Mouse (Mus musculus) adrenal gland (tissue): ENCODE results near the gene Chn1.

Source experiments
- intact Hi-C: fragments of 180-260 bp; cut with DNase I; formaldehyde crosslinking; loops from one replicate; pipeline ENCODE4 v1.15.1; 2025

Chn1 gene

GRCm38 (mm10) chr2:73747297-73747696, 27.8 kb downstream of the Chn1 start:
- intact Hi-C loops = loop anchor here (5.0 kb wide), 1 partner anchor 165 kb away; the partner anchor contains the start of gene Chrna1

DNA sequence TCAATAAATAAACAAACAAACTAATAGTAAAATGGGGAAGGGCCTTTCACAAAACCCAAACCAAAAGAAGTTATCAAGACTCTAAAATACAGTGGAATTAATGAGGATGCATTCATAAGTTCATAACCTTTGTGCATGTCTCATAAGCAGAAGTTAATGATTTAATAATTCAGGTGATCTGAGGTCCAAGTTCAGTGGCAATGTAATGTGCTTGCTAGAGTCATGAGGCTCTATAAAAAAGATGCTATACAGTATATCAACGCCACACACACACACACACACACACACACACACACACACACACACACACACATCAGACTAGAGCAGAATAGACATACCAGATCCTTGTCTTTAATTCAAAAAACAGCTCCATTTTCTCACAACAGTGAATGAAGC, 28.8 kb downstream of the Chn1 start:
- intact Hi-C loops = loop anchor here (5.0 kb wide), 1 partner anchor 164 kb away; the partner anchor contains the start of gene Chrna1

GRCm38 (mm10) chr2:73745647-73746374, 29.3 kb downstream of the Chn1 start:
- intact Hi-C loops = loop anchor here (5.0 kb wide), 1 partner anchor 164 kb away; the partner anchor contains the start of gene Chrna1

DNA sequence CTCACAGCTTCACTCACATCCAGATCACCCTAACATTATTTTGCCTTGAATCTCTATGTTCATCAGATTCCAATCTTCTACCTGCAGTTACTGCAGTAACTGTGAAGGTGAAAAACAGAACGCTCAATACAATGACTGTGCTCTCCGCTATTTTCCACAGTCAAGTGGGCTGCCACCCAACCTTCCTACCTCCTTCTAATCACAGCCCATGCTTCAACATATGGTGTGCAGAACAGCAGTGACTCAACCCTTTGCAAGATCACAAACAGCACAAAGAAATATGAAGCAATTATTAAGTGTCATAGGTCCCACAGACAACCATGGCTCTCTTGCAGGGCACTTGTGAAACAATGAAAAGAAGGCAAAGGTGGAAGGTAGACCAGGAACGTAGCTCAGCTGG, 33.9 kb downstream of the Chn1 start:
- intact Hi-C loops = no loop called here

GRCm38 (mm10) chr2:73727868-73728267, 47.3 kb downstream of the Chn1 start:
- intact Hi-C loops = no loop called here

- intact Hi-C loops = no loop called here
Observed at GRCm38 (mm10) chr2:73724934-73725333, 50.2 kb downstream of the Chn1 start.

DNA sequence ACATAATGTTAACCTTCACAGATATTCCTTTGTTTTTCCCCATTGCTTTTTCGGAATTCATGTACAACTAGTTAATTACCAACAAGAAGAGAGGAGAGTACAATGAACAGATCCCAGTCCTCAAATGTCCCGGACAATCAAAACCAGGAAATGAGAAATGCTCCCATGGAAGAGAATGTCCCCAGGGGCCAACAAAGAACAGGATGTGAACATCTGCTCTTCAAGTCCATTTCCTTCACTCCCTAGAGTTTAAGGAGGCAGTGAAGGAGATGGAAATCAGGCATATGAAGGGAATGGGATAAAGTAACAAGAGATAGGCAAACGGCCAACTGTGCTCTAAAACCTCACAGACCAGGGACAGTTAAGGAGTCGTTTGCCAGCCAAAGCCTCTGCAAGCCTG, 53.3 kb downstream of the Chn1 start:
- intact Hi-C loops = no loop called here

DNA sequence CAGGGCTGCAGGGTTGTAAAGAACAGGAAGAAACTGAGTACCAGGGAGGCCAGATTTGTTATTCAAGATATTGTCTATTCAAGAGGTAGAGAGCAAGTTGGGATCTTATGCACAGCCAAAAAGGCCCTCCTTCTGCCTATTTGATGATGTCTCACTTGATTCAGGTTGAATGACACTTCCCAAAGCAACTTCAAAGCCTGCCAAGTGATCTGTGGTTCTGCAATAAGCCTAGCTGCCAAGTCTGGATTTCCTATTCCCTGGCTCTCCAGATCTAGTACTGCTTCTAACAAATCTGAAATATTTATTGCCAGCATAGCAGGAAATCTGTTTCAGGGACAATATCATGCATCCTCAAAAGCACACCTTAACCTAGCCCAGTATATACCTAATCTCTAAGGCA, 62.7 kb downstream of the Chn1 start:
- intact Hi-C loops = no loop called here

- intact Hi-C loops = no loop called here
Observed at GRCm38 (mm10) chr2:73693045-73693444, 82.1 kb downstream of the Chn1 start.

DNA sequence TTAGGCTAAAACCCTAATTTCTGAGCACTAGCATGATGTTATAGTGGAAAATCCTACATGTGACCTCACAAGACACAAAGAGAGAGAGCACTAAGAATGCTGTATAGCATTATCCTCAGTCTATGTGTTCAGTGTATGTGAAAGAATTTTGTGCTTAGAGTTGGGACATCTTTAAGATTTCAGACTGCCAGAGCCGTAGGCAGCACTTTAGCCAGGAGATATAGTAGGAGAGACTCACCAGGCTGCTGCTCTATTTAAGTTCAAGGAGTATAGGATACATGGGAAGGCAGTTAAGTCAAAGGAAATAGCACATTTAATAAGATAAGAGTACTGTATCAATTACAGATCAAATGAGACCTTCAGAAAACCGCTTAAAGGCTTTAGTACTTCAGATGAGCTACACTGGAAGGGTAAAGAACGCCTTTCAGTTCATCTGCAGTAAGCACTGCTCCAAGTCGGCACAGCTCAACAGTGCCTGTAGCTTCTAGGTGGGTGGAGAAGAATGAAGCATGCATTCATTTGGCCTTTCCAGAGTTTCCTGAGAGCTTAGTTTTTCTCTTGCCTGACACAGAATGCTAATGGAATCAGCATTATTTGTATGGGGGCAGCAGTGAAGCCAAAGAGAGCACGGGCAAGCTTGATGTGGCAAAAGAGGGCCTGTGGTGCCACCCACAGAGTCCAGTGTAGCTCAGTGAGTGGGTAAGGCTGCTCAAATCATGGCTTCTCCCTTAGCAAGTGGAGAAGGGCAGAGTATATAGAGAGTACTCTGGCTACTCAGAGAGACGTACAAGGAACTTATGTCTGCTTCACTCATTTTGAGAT, 84.2 kb downstream of the Chn1 start:
- intact Hi-C loops = no loop called here

DNA sequence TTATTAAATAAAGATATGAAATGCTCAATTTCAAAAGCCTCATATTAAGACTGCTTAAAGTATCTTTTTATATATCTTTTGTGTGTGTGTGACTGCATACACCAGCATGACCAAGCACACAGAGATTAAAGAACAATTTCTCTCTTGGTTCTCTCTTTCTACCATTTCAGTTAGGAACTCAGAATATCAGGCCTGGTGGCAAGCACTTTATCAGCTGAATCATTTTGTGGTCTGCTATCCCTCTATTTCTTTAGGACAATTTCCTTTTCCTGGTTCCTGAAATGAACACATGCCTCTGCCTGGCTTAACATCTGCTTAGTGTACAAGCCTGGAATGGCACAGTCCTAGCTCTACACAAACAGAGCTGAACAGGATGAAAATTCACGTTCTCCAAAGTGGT, 92.6 kb downstream of the Chn1 start:
- intact Hi-C loops = no loop called here

DNA sequence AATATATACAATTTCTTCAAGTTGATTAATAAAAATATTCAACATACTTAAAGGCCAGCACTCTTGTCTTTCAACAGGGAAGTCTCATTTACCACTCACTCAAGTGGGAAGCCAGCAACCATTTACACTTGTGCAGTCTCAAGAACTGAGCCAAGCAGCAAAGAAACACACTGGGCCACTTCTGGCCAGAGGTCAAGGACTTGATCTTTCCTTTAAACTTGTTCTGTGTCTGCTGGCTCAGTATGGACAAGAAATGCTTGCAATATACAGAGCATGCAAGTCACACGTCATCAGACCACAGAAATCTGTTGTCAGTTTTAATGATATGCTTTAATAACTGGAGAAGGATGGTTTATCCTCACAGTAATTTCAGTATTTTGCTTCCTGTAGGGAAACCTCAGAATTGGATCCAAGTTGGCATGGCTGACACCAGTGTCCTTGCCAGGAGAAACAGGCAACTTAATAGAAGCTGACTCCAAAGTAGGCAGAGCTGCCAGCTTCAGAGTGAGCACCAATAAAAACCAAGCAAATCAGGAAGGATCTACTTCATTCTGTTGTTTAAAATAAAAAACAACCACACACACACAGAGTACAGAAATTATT, 94.6 kb downstream of the Chn1 start:
- intact Hi-C loops = no loop called here

DNA sequence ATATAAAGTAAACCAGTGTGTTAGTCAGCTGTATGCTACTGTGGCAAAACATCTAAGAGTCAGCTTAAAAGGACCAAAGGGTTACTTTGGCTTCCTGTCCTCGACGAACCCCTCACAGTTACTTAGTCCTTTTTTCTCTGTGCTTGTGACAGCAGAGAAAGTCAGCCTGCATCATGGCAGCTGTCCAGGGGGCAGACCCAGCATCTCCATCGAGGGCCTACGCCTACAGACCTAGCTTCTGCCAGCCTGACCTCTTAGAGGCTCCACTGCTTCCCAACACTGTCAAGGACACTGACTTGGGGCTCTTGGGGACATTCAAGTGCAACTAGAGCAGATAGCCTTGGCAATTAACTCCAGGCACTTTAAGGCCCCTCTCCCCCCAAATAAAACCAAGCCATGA, 106.5 kb downstream of the Chn1 start:
- intact Hi-C loops = no loop called here

DNA sequence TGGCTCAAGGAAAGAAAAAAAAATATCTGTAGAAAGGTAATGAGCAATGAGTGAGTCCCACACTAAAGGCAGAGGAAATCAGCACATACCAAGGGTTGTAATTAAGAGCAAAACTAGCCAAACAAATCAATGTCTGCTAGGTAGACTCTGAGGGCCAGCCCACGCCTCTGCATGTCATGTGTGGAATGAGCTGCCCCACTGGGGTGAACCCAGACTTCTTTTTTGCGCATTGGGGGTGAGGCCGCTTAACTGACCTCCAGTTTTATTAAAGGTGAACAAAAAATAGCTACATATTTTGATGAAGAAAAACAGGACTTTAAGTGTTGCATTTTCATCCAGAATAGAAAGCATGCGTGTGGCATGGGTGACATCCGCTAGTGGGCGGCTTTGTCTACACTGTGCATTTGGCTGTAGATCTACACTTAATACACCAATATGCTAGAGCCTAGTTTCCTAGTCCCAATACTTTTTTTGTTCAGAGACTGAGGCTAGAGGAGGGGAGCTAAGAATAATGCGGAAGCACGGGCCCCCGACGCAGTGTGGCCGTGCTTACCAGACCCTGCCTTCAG, 114.5 kb downstream of the Chn1 start:
- intact Hi-C loops = no loop called here

DNA sequence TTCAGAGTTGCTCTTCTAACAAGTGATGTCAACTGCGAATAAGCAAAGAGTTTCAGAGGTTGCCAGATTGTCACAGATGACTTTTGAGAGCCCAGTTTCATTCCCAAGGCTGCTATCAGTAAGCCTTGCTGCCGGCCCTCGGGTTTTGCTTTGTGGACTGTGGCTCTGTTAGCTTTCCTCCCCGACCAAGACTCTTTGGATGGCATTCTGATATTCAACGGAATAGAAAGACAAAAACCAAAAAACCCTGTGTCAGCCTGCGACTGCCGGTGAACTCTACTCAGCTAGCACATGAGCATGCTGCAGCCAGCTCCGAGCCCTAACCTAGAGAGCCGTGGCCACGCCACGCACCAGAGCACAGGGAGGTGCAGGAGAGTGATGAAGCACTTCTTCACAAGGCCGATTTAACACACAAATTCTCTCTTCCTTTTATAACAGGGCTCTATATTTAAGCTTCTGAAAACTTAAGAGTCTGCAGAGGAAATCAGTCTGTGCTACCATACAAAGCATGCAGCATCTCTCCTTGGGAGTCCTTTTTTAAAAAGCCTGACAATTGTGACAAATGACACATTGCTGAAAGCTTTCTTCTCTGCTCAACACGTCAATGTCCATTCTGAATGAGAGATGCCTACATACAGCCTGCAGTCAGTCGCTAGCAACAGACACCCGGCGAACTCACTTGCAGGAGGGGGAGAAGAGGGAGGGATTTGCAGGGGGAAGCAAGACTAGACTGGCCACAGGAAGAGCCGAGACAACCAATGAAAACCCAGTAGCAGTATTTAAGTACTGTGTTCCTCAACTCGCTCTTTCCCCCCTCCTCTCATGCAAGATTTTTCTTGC, 115.2 kb downstream of the Chn1 start:
- intact Hi-C loops = no loop called here

DNA sequence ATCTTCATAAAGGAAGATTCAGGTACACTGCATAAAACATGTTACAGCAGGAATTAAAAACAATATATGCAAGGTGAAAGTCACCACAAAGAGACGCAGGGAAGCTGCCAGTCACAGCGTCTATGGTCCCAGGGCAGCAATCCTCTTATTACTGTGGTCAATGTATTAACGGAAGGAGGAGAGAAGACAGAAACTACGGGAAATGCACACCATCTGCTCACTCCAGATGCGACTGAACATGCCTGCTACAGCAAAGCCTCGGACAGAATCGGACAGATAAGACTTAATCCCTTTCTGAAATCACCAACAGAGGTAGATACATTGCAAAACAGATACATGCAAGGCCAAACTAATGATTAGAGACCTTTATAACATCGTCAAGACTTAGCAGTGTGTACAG, 116.1 kb downstream of the Chn1 start:
- intact Hi-C loops = no loop called here

DNA sequence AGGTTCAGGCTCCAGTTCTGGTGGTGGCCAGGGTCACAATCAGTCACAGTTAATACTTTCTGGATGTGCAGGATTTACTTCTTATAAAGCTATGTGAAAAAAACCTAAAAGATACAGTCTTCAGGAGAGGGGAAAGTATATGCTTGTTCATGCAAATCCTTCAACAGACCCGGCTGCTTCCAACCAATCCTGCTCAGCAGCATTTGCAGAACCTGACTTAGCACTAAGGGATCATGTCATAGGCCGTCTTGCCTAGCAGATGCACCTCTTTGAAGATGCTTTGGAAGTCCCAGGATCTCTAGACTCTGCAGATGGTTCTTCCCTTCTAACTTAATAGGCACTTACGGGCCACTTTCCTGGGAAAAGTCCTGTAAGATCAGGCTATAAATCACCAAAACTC, 117.2 kb downstream of the Chn1 start:
- intact Hi-C loops = no loop called here

GRCm38 (mm10) chr2:73657151-73657550, 118.0 kb downstream of the Chn1 start:
- intact Hi-C loops = no loop called here

GRCm38 (mm10) chr2:73655663-73656062, 119.5 kb downstream of the Chn1 start:
- intact Hi-C loops = no loop called here

DNA sequence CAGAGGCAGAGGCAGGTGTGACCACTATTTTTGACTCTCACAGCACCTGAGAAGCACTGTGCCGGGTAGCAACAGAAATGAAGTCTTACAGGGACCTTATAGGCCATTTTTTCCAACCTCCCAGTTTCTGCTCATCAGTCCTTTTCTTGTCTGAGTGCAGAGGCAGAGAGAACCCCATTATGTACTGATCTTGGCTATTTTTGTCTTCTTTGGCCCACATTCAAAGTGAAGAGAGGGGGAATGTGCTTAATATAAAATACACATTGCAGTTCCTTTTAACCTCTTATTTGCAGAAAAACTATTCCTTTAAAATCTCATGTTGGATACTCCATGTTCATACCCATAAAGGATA, 120.3 kb downstream of the Chn1 start:
- intact Hi-C loops = no loop called here
